Mouse (Mus musculus): ENCODE results near the gene Dnajb5. TPM values are rescaled to one million over a fixed set of nuclear protein-coding genes. Genes with fewer than 3 reads are reported as not detected.

Dnajb5 gene
- total RNA-seq (2023) = 23.1 TPM

DNA sequence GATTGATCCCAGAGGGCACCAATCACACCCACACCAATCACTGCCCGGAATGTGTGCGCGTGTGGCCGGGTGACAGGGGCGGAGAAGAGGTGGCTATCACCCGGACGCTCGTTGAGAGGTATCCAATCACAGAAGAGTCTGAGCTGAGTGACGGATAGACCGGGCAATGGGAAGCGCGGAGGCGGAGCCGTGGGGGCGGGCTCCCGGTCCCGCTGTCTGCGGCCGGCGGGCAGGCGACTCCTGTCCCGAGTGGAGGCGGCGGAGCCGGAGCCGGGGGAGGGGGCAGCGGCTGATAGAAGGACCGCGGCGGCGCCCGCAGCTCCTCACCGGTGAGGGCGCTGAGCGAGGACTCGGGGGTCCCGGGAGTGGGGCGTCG, at the start of gene Dnajb5:
TSS of gene Dnajb5 (plus strand) at position 139 of the 376 bp plus-strand sequence.

DNA sequence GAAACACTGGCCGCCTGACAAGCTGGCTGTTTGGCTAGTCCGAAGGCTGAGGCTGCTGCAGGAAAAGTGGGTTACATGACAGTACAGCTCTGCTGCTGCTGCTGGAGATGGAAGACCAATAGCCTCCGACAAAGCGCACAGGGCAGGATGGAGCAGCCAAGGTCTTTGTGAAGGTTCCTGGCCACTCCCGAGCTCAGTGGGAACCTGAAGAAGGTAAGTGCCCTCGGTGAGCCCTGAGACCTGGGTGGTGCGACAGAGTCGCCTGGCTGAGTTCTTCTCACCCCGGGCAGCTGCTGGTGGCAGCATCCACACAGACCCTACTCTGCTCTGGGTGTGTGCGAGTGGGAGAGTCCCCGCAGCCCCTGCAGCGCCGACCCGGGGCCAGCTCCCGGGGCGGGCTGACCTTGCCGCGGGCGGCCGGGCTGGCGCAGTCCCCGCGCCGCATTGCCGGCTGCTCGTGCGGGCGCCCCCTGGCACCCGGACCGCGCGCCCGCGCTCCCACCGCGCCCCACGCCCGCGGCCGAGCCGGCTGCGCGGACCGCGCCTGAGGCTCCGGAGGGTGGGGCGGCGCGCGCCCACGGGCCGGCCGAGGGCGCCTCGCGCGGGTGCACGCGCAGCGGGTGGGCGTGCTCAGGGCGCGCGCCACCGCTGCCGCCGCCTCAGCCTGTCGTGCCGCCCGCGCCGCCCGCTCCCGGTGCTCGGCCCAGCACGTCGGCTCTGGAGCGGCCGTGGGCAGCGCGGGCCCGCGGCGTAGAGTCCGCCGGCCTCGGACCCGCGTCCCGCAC, 32.8 kb upstream of the Dnajb5 start, which contains the start of gene Phf24:
TSS of gene Phf24 (plus strand) at position 44 of the 785 bp plus-strand sequence.

DNA sequence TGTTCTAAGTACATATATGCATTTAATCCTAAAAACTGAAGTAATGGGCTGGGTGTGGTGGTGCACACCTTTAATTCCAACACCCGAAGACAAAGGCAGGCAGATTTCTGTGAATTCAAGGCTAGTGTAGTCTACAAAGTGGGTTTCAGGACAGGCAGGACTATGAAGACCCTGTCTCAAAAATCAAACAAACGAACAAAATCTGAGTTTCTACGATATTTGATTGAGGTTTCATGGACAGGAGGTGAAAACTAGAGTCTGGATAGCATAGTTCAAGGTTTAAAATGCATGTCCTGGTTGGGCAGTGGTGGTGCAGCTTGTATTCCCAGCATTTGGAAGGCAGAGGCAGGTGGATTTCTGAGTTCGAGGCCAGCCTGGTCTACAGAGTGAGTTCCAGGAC, 19.7 kb downstream of the Dnajb5 start, which contains the start of gene 1700022I11Rik:
TSS of gene 1700022I11Rik (plus strand) at position 301 of the 400 bp plus-strand sequence.

DNA sequence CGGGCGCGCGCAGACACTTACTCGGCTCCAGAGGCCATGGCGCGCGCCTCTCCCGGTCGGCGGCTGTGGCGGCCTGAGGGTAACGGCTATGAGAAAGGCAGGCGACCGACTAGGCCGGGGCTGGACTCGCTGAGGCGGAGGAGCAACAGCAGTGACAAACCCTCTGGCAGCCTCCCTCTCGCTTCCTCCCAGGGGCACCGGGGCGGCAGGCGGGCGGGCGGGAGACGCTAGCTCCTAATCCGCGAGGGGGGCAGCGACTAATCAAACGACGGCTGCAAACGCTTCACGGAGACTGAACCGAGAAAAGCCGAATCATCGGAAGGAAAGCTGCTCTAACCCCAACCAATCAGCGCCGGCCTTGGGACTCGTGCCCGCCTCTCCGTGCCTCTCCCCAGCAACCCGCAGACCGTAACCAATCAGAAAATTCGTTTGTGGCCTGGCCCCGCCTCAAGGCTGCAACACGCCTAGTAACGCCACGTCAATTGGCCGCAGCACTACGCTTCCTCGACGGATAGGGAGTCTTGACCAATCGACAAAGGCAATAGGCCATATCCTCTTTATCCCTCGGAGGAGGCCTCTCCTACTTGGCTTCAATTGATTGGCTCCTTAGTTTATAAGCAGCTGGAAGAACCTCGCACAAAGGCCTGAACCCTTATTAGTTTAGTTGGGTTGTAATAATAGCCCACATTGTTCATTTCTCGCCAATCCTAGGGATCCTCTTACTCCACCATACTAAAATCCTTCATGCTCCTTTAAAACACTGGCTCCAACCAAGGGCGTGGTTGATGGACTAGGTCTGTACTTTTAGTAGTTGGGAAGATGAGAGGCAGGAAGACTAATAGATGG, 50.8 kb downstream of the Dnajb5 start, which contains the start of gene Vcp:
TSS of gene Vcp (minus strand) at position 367 of the 846 bp plus-strand sequence.

Other genes starting within 250 kb of the Dnajb5 start
- gene 4930578G10Rik, start 214.3 kb upstream of the Dnajb5 start, total RNA-seq (2023) = not detected
- not detected for gene Ccl19, start 193.2 kb upstream of the Dnajb5 start, total RNA-seq (2023)
- gene Ccl21a, start 175.8 kb upstream of the Dnajb5 start, total RNA-seq (2023) = not detected
- gene Fam205a1, start 95.9 kb upstream of the Dnajb5 start, total RNA-seq (2023) = not detected
- not detected for gene Gm12394, start 93.0 kb upstream of the Dnajb5 start, total RNA-seq (2023)
- not detected for gene Fam205c, start 75.6 kb upstream of the Dnajb5 start, total RNA-seq (2023)
- gene Phf24, start 33.2 kb upstream of the Dnajb5 start, total RNA-seq (2023) = not detected
- not detected for gene 1700022I11Rik, start 19.8 kb downstream of the Dnajb5 start, total RNA-seq (2023)
- 105 TPM for gene Vcp, start 50.7 kb downstream of the Dnajb5 start, total RNA-seq (2023)
- 22.3 TPM for gene Fancg, start 60.7 kb downstream of the Dnajb5 start, total RNA-seq (2023)
- gene Pigo, start 76.0 kb downstream of the Dnajb5 start, total RNA-seq (2023) = 46.0 TPM
- gene Stoml2, start 81.9 kb downstream of the Dnajb5 start, total RNA-seq (2023) = 67.9 TPM
- 8.6 TPM for gene Fam214b, start 96.4 kb downstream of the Dnajb5 start, total RNA-seq (2023)
- gene Unc13b, start 109.1 kb downstream of the Dnajb5 start, total RNA-seq (2023) = 0.80 TPM